In genomic region chr16:33966538-33967282, GRCm38 (mm10) we compare ENCODE assay signal across 8 mouse cellular contexts. TPM values are rescaled to one million over a fixed set of nuclear protein-coding genes. Genes with fewer than 3 reads are reported as not detected.
DNase-seq lines count a peak whose midpoint lies in the region; ATAC-seq and TF ChIP-seq lines count a peak whose summit lies in the region.

Gene Umps, minus strand, starts transcription at chr16:33967038.

- peak within 1 kb of the TSS; percentile 68 for H3K9ac ChIP-seq in intestine, postnatal 0 days (ENCODE audit: low read depth, low read length)
- H3K9ac ChIP-seq in midbrain, embryonic 11.5 days (ENCODE audit: low read length), result peak within 1 kb of the TSS; percentile 82

- H3K4me3 ChIP-seq in intestine, postnatal 0 days (ENCODE audit: low read depth, low read length), result peak within 1 kb of the TSS; percentile 84
- H3K4me3 ChIP-seq in midbrain, embryonic 11.5 days (ENCODE audit: low read depth, low read length), result peak within 1 kb of the TSS; percentile 66

- WGBS in intestine, postnatal 0 days, result under 1% methylated on average over 44 of the region's 44 CpGs
- WGBS in midbrain, embryonic 11.5 days, result 2% methylated on average over 44 of the region's 44 CpGs

- 0 out of 2 replicates have a peak, but pooled peaks cover 6% of the 10 kb centered on the region for H3K4me1 ChIP-seq in intestine, postnatal 0 days (replicated peaks; ENCODE audit: control insufficient read depth, insufficient read depth, low read length)
- H3K4me1 ChIP-seq in midbrain, embryonic 11.5 days (ENCODE audit: control insufficient read depth, insufficient read depth, low read length), result peaks cover 11% of the 10 kb centered on the region

- peak within 1 kb of the TSS; percentile 7; the same call in 1 of the 2 replicates for H3K27ac ChIP-seq in intestine, postnatal 0 days (ENCODE audit: low read depth, low read length)
- H3K27ac ChIP-seq in midbrain, embryonic 11.5 days (ENCODE audit: low read depth, low read length), result no peak within 1 kb of the TSS

- DNase-seq in adrenal gland, adult 8-10 months, result peak; percentile 73
- DNase-seq in embryo, embryonic 11.5 days (ENCODE audit: low read depth, low spot score), result peak; percentile 76
- DNase-seq in gastrocnemius, postnatal 4 days (ENCODE audit: low spot score in 2 of 2), result peak; percentile 72 to 86
- DNase-seq in left cerebral cortex, postnatal 4 days, result peak; percentile 91
- peak; percentile 99 for DNase-seq in midbrain, embryonic 11.5 days (ENCODE audit: low spot score, missing footprints)
- peak; percentile 85 for DNase-seq in right cerebral cortex, postnatal 4 days
- peak; percentile 85 for DNase-seq in yolk sac, embryonic 10.5 days (ENCODE audit: low spot score)

- H3K4me2 ChIP-seq in intestine, postnatal 0 days (replicated peaks; ENCODE audit: low read depth), result peak within 1 kb of the TSS; percentile 95
- H3K4me2 ChIP-seq in midbrain, embryonic 11.5 days, result peak within 1 kb of the TSS; percentile 60

- H3K27me3 ChIP-seq in intestine, postnatal 0 days (replicated peaks; ENCODE audit: control insufficient read depth, insufficient read depth, low read length), result no peaks in the 10 kb centered on the region
- H3K27me3 ChIP-seq in midbrain, embryonic 11.5 days (ENCODE audit: control insufficient read depth, insufficient read depth, low read length), result no peaks in the 10 kb centered on the region

- TF ChIP-seq CTCF in intestine, postnatal 0 days (IDR thresholded peaks at IDR 0.05; ENCODE audit: low read depth), result no peak

- peaks cover 9% of the 10 kb centered on the region for H3K36me3 ChIP-seq in intestine, postnatal 0 days (ENCODE audit: control insufficient read depth, insufficient read depth)
- H3K36me3 ChIP-seq in midbrain, embryonic 11.5 days (ENCODE audit: control insufficient read depth, insufficient read depth, low read length), result peaks cover 7% of the 10 kb centered on the region; the same call in 1 of the 2 replicates

- peak; percentile 71 for ATAC-seq in intestine, postnatal 0 days
- peak; percentile 96 for ATAC-seq in midbrain, embryonic 11.5 days (ENCODE audit: low FRiP score)

- intact Hi-C loops in left cerebral cortex, postnatal 4 days (cut with DNase I), result no loop called here

- H3K9me3 ChIP-seq in intestine, postnatal 0 days (ENCODE audit: control insufficient read depth), result no peaks in the 10 kb centered on the region
- H3K9me3 ChIP-seq in midbrain, embryonic 11.5 days (ENCODE audit: control insufficient read depth, low read length), result no peaks in the 10 kb centered on the region

RNA-seq across cellular contexts. Expression of gene Umps, which starts in this region (rescaled TPM):
- 10 to 100 TPM; 35.3 to 47.5 (median 38.2) TPM for total RNA-seq in adrenal gland, adult 8-10 months (2022)
- 10 to 100 TPM; 13.4 to 13.5 TPM for total RNA-seq in gastrocnemius, postnatal 4 days (2021)
- 12.4 and 13.1 TPM in 2 replicates for polyA plus RNA-seq in intestine, postnatal 0 days (2015; fragmentation: Nextera tagmentation; extraction: Ambion mirVana)
- 10 to 100 TPM; 20.4 to 23.2 TPM for total RNA-seq in left cerebral cortex, postnatal 4 days (2021)
- 70.8 and 72.9 TPM in 2 replicates for polyA plus RNA-seq in midbrain, embryonic 11.5 days (2014; fragmentation: Nextera tagmentation; extraction: Ambion mirVana)
